Mouse (Mus musculus) liver, adult 2 months (tissue): ENCODE measurements around the gene Cd8a.

Experiments
- CTCF ChIP-seq: fragments of 200-500 bp; IDR thresholded peaks from 2 replicates; pipeline ENCODE4 v1.5.1; 2011; ENCODE audit warnings: low read depth, low read length, control low read depth
- POLR2A ChIP-seq: fragments of 200-500 bp; IDR thresholded peaks from 2 replicates; pipeline ENCODE4 v1.6.1; 2011; ENCODE audit warnings: low read length, control low read depth; ENCODE audit not compliant: insufficient read depth; ENCODE audit errors: extremely low read depth

- no peak for TF ChIP-seq POLR2A
- peak; percentile 29; the same call in 1 of the 2 replicates for TF ChIP-seq CTCF
Measured at GRCm38 (mm10) chr6:71398829-71399609, 25.8 kb downstream of the Cd8a start.
